ENCODE assay signal across 12 mouse cellular contexts in the genomic region with DNA sequence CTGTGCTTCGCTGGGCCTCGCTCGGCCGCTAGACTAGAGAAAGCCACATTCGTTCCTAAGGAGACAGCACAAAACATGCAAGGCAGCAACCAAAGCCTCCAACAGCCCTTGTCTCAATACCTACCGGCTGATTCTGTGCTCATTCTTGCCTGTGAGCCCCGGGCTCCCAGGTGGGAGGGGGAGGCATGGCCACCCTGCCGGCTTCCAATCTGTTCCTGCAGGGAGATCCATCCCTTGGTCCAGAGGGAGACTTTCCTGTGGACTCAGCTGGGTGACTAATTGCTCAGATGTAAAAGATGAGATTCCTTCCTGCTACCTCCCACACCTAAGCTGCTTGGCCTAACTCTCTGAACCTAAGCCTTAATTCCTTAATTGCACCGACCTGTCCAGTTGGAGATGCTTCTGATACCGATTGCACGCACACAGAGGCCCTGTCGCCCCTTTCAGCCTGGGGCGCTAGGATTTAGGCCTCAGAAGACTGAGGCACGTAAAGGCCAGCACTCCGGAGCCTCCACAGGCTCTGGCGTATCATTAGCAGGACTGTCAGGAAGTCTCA. TPM values are rescaled to one million over a fixed set of nuclear protein-coding genes. Genes with fewer than 3 reads are reported as not detected.
DNase-seq lines count a peak whose midpoint lies in the region; ATAC-seq and TF ChIP-seq lines count a peak whose summit lies in the region.
"Had no signal": no experiment of that assay in that cellular context is flagged by ENCODE, and none has a peak within 500 bp of the region (broad histone marks: within the 10 kb centered on the region; RNA-seq: fewer than 3 reads in every experiment).

No protein-coding gene starts in this region.

- no peak for TF ChIP-seq CTCF in gastrocnemius, adult 2 months (IDR thresholded peaks at IDR 0.05)
- no peak for TF ChIP-seq CTCF in midbrain, postnatal 0 days (IDR thresholded peaks at IDR 0.05)
- no peak for TF ChIP-seq CTCF in liver, postnatal 0 days (IDR thresholded peaks at IDR 0.05; ENCODE audit: low read depth)

- no peak overlapping the region for H3K4me3 ChIP-seq in gastrocnemius, adult 2 months
- no peak overlapping the region for H3K4me3 ChIP-seq in midbrain, postnatal 0 days (ENCODE audit: low read depth, low read length)
- H3K4me3 ChIP-seq in midbrain, embryonic 11.5 days (ENCODE audit: low read depth, low read length): no peak overlapping the region
- peak overlapping the region; percentile 59 for H3K4me3 ChIP-seq in liver, postnatal 0 days (ENCODE audit: low read depth, low read length)
- H3K4me3 ChIP-seq: heart, adult 2 months; lung, embryonic 15.5 days had no signal

- intact Hi-C loops in gastrocnemius, adult 2 months (cut with DNase I): no loop called here

- peak overlapping the region; percentile 73 for H3K27ac ChIP-seq in gastrocnemius, adult 2 months
- H3K27ac ChIP-seq in midbrain, postnatal 0 days (ENCODE audit: low read depth, low read length): no peak overlapping the region; the same call in 1 of the 2 replicates
- H3K27ac ChIP-seq in midbrain, embryonic 11.5 days (ENCODE audit: low read depth, low read length): no peak overlapping the region
- H3K27ac ChIP-seq in liver, postnatal 0 days (ENCODE audit: low read depth): peak overlapping the region; percentile 88; the same call in 1 of the 2 replicates
- H3K27ac ChIP-seq: heart, adult 2 months; lung, embryonic 15.5 days had no signal

- WGBS in midbrain, postnatal 0 days: 51% methylated on average over 16 of the region's 16 CpGs
- WGBS in midbrain, embryonic 11.5 days: 54% methylated on average over 16 of the region's 16 CpGs
- WGBS in liver, postnatal 0 days (ENCODE audit: insufficient replicate concordance): 87% methylated on average over 16 of the region's 16 CpGs

- no peaks in the 10 kb centered on the region for H3K9me3 ChIP-seq in midbrain, postnatal 0 days (ENCODE audit: low read length)
- no peaks in the 10 kb centered on the region for H3K9me3 ChIP-seq in midbrain, embryonic 11.5 days (ENCODE audit: control insufficient read depth, low read length)
- H3K9me3 ChIP-seq in liver, postnatal 0 days (ENCODE audit: low read length): no peaks in the 10 kb centered on the region
- H3K9me3 ChIP-seq: lung, embryonic 15.5 days had no signal

- ATAC-seq in midbrain, postnatal 0 days (ENCODE audit: low FRiP score): no peak
- no peak for ATAC-seq in midbrain, embryonic 11.5 days (ENCODE audit: low FRiP score)
- ATAC-seq in liver, postnatal 0 days: no peak
- ATAC-seq in granulocyte monocyte progenitor cell, adult 5-6 weeks (replicated peaks; ENCODE audit: poor library complexity, severe bottlenecking): no peak
- ATAC-seq: forebrain, postnatal 0 days had no signal

- DNase-seq in gastrocnemius, adult 2 months: no peak
- no peak for DNase-seq in gastrocnemius, adult 8-10 months (ENCODE audit: low spot score in 2 of 2)
- DNase-seq in midbrain, postnatal 0 days (ENCODE audit: low spot score): peak; percentile 37
- no peak for DNase-seq in midbrain, embryonic 11.5 days (ENCODE audit: low spot score, missing footprints)
- peak; percentile 82 to 91 for DNase-seq in cerebellum, postnatal 14 days
- no peak for DNase-seq in liver, postnatal 0 days
- DNase-seq in urinary bladder, postnatal 14 days (ENCODE audit: low spot score): no peak
- DNase-seq: adrenal gland, adult 8-10 months; forebrain, postnatal 0 days; heart, adult 2 months had no signal

- no peaks in the 10 kb centered on the region for H3K27me3 ChIP-seq in midbrain, postnatal 0 days (ENCODE audit: insufficient read depth, low read length)
- no peaks in the 10 kb centered on the region for H3K27me3 ChIP-seq in midbrain, embryonic 11.5 days (ENCODE audit: control insufficient read depth, insufficient read depth, low read length)
- no peaks in the 10 kb centered on the region for H3K27me3 ChIP-seq in liver, postnatal 0 days (ENCODE audit: insufficient read depth, low read length)
- H3K27me3 ChIP-seq: lung, embryonic 15.5 days had no signal

- no peak overlapping the region for H3K9ac ChIP-seq in midbrain, postnatal 0 days (replicated peaks; ENCODE audit: low read length, poor library complexity, severe bottlenecking)
- H3K9ac ChIP-seq in midbrain, embryonic 11.5 days (ENCODE audit: low read length): no peak overlapping the region
- peak overlapping the region; percentile 53 for H3K9ac ChIP-seq in liver, postnatal 0 days (replicated peaks)
- H3K9ac ChIP-seq: forebrain, postnatal 0 days; lung, embryonic 15.5 days had no signal

- H3K4me1 ChIP-seq in midbrain, postnatal 0 days (ENCODE audit: insufficient read depth, low read length): no peaks in the 10 kb centered on the region
- peaks cover 3% of the 10 kb centered on the region; the same call in 1 of the 2 replicates for H3K4me1 ChIP-seq in midbrain, embryonic 11.5 days (ENCODE audit: control insufficient read depth, insufficient read depth, low read length)
- H3K4me1 ChIP-seq in liver, postnatal 0 days (ENCODE audit: insufficient read depth): peaks cover 19% of the 10 kb centered on the region
- H3K4me1 ChIP-seq: lung, embryonic 15.5 days had no signal

- H3K4me2 ChIP-seq in midbrain, postnatal 0 days (ENCODE audit: low read depth, low read length, poor library complexity, severe bottlenecking): no peak overlapping the region
- H3K4me2 ChIP-seq in midbrain, embryonic 11.5 days: no peak overlapping the region
- H3K4me2 ChIP-seq in liver, postnatal 0 days (ENCODE audit: low read depth, low read length): peak overlapping the region; percentile 68
- H3K4me2 ChIP-seq: lung, embryonic 15.5 days had no signal

- no peak for TF ChIP-seq EP300 in liver, postnatal 0 days (IDR thresholded peaks at IDR 0.05; ENCODE audit: low read depth)

- H3K36me3 ChIP-seq in midbrain, postnatal 0 days (ENCODE audit: insufficient read depth, low read length): peaks cover 15% of the 10 kb centered on the region
- no peaks in the 10 kb centered on the region for H3K36me3 ChIP-seq in midbrain, embryonic 11.5 days (ENCODE audit: control insufficient read depth, insufficient read depth, low read length)
- H3K36me3 ChIP-seq in liver, postnatal 0 days (replicated peaks; ENCODE audit: insufficient read depth, low read length): peaks cover 12% of the 10 kb centered on the region

RNA-seq across cellular contexts. Expression of gene Max, which starts 50.8 kb away (rescaled TPM):
- 10 to 100 TPM; 40.4 to 43.8 TPM for total RNA-seq in gastrocnemius, adult 2 months (2021)
- total RNA-seq in gastrocnemius, adult 8-10 months (2022): 10 to 100 TPM; 27.0 to 40.6 (median 31.6) TPM
- 61.7 and 66.9 TPM in 2 replicates for total RNA-seq in midbrain, postnatal 0 days (2014; rRNA removed)
- polyA plus RNA-seq in midbrain, postnatal 0 days (2015; fragmentation: Nextera tagmentation; extraction: Ambion mirVana): 17.3 and 17.4 TPM in 2 replicates
- polyA plus RNA-seq in midbrain, embryonic 11.5 days (2014; fragmentation: Nextera tagmentation; extraction: Ambion mirVana): 29.2 and 37.5 TPM in 2 replicates
- 6.3 and 7.1 TPM in 2 replicates for polyA plus RNA-seq in liver, postnatal 0 days (2015; fragmentation: Nextera tagmentation; extraction: Ambion mirVana)
- total RNA-seq in granulocyte monocyte progenitor cell, adult 5-6 weeks (2014; fragmentation: Nextera tagmentation): 99.0 and 109 TPM in 2 replicates
- total RNA-seq in granulocyte monocyte progenitor cell, adult 5-6 weeks (2017): 99.5 and 108 TPM in 2 replicates

Comparison
In these comparisons a context has a peak if more than half of its experiments do, and no peak if none do; other contexts are left out.
1. DNase-seq: peak in midbrain, postnatal 0 days (single experiment) and cerebellum, postnatal 14 days (2 of 2); none in gastrocnemius, adult 2 months (single experiment), gastrocnemius, adult 8-10 months (0 of 2), midbrain, embryonic 11.5 days (single experiment), liver, postnatal 0 days (single experiment) and urinary bladder, postnatal 14 days (single experiment).
2. H3K27ac ChIP-seq: peak in gastrocnemius, adult 2 months (single experiment) and liver, postnatal 0 days (single experiment); none in midbrain, postnatal 0 days (single experiment) and midbrain, embryonic 11.5 days (single experiment).